Mouse (Mus musculus) right cerebral cortex, adult 18-20 months (tissue): Measurements from ENCODE around the gene Slc25a22.
"Not testable (repeated sequence)": the region's sequence is repeated elsewhere in the genome, so short reads cannot be mapped to it uniquely, and the experiment has no call there.

Experiments
- DNase-seq: peaks from one replicate; pipeline ENCODE4 v3.0.0; 2022; ENCODE audit warnings: mixed read lengths

Slc25a22 gene

GRCm38 (mm10) chr7:141408833-141409232, 28.9 kb downstream of the Slc25a22 start:
- peak; percentile 86 for DNase-seq

DNA sequence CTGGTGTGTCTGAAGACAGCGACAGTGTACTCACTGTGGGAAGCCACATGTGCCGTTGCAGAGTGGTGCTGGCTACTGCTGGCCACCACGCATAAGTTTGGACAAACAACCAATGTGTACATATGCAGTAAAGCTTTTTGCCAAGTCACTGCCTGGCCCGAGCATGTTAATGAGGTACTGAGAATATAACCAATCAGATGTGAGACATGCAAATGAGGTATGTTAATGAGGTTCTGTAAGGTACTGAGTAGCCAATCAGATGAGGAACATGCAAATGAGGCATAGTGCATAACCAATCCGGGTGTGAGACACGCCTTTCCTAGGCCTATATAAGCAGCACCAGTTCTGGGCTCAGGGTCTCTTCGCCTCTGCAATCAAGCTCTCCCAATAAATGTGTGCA, 30.0 kb downstream of the Slc25a22 start:
- not testable (repeated sequence) for DNase-seq

DNA sequence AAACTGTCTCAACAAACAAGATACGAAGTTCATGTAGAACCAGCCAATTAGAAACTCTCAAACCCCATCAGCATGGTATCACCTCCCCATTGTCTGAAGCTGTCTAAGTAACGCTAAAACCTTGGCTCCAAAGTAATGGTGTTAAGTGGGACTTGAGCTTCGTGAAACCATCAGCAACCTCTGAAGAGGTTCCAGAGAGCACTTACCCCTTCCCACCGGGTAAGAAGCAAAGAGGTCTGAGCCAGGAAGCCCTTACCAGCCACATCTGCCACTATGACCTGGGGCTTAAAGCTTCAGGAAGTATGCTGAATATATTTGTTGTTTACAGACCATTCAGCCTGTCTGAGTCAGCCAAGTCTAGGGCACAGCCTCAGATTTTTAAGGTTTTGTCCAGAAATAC, 32.2 kb downstream of the Slc25a22 start:
- no peak for DNase-seq

DNA sequence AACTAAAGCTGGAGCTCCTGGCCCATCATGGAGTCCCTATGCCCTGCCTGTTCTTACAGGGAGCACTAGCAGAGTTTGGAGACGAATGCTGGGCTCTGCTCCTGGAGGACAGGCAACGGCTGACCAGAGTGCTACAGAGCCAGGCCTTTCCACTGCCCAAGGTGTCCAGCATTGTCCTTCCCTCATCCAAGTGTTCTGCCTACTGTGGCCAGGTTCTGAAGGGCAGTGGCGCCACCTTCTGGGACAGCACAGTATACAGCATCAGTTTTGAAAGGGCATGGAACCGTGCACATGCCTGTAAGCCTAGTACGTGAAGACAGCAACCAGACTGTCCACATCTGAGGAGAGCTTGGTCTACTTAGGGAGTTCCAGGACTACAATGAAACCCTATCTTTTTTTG, 34.4 kb downstream of the Slc25a22 start:
- no peak for DNase-seq

DNA sequence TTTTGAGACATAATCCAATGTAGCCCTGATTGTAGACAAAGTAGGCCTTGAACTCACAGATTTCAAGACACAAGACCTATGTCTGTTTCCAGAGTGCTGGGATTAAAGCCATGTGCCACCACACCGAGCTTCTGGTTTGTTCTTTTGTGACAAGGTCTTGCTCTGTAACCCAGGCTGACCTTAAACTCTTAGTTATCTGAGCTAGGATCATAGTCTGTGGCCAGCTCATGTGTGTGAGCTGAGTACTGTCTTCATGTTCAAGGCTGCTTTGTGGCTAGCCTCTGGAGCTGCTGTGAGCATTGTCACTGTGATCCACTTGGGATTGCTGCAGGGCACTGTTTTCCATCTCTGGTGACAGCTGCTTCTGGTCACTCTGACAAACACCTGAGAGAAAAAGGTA, 42.3 kb downstream of the Slc25a22 start:
- no peak for DNase-seq

DNA sequence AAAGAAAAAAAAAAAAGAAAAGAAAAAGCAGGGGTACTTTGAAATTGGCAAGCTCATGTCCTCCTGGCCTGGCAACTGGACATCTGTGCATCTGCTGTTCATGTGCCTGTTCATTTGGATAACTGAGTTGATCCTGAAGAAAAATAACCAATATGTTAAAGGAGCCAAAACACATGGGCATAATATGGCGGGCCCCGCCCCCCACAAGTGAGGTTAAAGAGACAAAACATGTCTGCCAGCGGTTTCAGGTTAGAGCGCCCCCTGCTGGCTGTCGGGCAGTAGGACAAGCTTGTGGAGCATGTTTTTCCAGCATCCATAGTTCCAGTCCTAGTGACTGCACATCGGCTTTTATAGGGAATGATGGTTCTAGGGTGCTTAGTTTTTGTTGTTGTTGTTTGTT, 42.9 kb downstream of the Slc25a22 start:
- no peak for DNase-seq

DNA sequence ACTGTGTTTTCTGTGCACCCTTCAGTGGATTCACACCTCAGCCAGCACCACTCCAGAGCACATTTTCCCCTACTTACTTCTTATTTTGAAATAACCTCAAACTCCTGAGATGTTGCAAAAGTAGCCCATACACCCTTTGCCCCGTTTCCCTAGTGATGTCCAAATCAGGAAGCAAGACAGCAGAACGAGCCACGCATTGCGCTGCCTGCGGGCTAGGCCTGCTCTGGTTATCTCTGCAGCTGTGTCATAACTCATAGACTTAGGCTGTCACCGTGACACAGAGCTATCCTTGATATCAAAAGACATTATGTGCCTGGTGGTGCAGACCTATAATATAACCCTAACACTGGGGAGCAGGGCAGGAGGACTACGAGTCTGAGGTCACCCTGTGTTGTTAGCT, 43.5 kb downstream of the Slc25a22 start:
- no peak for DNase-seq

GRCm38 (mm10) chr7:141392552-141393222, 45.0 kb downstream of the Slc25a22 start:
- no peak for DNase-seq

GRCm38 (mm10) chr7:141391625-141392551, 45.8 kb downstream of the Slc25a22 start, which contains the start of gene Taldo1:
TSS of gene Taldo1 (plus strand) at chr7:141392199.
- DNase-seq = peak; percentile 97

GRCm38 (mm10) chr7:141390326-141391259, 47.1 kb downstream of the Slc25a22 start:
- DNase-seq = no peak

- no peak for DNase-seq
Measured at GRCm38 (mm10) chr7:141388487-141389109, 49.1 kb downstream of the Slc25a22 start.

DNA sequence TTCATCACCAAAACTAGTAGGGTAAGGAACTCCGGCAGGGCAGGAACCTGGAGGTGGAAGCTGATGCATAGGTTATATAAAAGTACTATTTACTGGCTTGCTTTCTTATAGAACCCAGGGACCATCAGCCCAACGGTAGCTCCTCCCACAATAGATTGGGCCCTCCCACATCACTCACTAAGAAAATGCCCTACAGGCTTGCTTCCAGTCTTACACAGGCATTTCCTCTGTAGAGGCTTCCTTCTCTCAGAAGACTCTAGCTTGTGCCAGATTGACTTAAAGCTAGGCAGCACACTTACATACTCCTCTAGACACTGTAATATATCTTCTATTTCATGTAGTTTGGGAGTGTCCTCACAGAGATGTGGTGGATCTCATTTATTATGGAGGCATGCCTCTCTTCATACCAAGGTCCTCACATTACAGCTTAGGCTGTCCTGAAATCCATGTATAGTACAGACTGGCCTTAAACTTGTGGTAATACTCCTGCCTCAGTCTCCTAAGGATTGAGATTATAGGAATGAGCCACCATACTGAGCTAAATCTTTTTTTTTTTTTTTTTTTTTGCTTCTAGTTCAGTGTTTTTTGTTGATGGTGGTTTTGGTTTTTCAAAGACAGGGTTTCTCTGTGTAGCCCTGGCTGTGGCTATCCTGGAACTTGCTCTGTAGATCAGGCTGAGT, 49.7 kb downstream of the Slc25a22 start:
- no peak for DNase-seq

DNA sequence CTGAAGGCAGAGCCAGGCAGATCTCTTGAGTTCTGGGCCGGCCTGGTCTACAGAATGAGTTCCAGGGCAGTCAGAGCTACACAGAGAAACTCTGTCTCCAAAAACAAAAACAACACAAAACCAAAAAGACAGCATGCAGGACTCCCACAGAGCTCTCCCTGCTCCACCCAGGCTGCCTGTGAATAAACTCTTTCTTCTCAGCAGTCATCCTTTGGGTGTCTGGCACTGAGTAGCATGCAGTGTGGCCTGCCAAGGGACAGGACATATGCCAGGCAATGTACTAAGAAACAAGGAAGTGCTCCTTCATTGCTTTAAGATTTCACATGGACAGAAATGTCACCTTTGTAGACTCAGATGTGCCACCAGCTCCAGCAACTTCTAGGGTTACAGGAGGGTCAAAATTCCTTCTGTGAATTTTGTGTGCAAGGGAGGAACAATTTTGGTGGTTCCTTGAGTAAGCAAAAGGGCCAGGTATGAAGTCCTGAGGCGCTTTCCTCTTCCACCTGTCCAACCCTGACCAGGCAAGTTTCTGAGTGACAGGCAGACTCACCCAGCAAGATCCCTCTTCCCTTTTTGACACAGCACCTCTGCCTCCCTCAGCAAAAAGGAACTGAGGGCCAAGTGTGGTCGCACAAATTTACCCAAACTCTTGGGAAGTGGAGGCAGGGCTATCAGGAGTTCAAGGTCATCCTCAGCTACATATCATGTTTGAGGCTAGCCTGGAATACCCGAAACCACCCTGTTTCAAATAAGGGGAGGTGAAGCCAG, 56.4 kb downstream of the Slc25a22 start:
- DNase-seq = peak; percentile 24
